Mouse (Mus musculus) forebrain, embryonic 14.5 days (tissue): ENCODE data around the gene Phgr1. TPM values are rescaled to one million over a fixed set of nuclear protein-coding genes. Genes with fewer than 3 reads are reported as not detected.

Experiments
- ATAC-seq: fragments of 200-750 bp; cut with Nextera tagmentation; 2 replicates; pipeline ENCODE4 v1.8.0; 2017; ENCODE audit warnings: mild to moderate bottlenecking, moderate library complexity
- DNase-seq: peaks from one replicate; pipeline ENCODE4 v3.0.0-alpha.2; 2015; ENCODE audit warnings: low spot score
- H3K27ac ChIP-seq: fragments of 300-500 bp; sonication (generic); 2 replicates; pipeline ENCODE4 v1.5.1; 2014; ENCODE audit warnings: low read depth, mild to moderate bottlenecking, control low read depth, low read length, moderate library complexity
- H3K27me3 ChIP-seq: fragments of 300-500 bp; sonication (generic); replicated peaks from 2 replicates; pipeline ENCODE4 v1.6.1; 2014; ENCODE audit warnings: low read length, control low read depth, mixed read lengths; ENCODE audit not compliant: control insufficient read depth, insufficient read depth
- H3K36me3 ChIP-seq: fragments of 300-500 bp; sonication (generic); 2 replicates; pipeline ENCODE4 v1.6.1; 2014; ENCODE audit warnings: low read length, control low read depth; ENCODE audit not compliant: control insufficient read depth, insufficient read depth
- H3K4me1 ChIP-seq: fragments of 300-500 bp; sonication (generic); 2 replicates; pipeline ENCODE4 v1.6.1; 2014; ENCODE audit warnings: antibody characterized with exemption, low read length, control low read depth; ENCODE audit not compliant: control insufficient read depth, insufficient read depth
- H3K4me2 ChIP-seq: fragments of 300-500 bp; sonication (generic); 2 replicates; pipeline ENCODE4 v1.6.1; 2014; ENCODE audit warnings: mild to moderate bottlenecking, control low read depth, low read length
- H3K4me3 ChIP-seq: fragments of 300-500 bp; sonication (generic); 2 replicates; pipeline ENCODE4 v1.5.1; 2014; ENCODE audit warnings: low read depth, low read length, control low read depth
- H3K9ac ChIP-seq: fragments of 300-500 bp; sonication (generic); 2 replicates; pipeline ENCODE4 v1.6.1; 2014; ENCODE audit warnings: mild to moderate bottlenecking, low read length, control low read depth, moderate library complexity
- H3K9me3 ChIP-seq: fragments of 300-500 bp; sonication (generic); replicated peaks from 2 replicates; pipeline ENCODE4 v1.6.1; 2016; ENCODE audit warnings: low read length, control low read depth, mixed read lengths; ENCODE audit not compliant: control insufficient read depth
- WGBS: fragments of 180-500 bp; shearing (Covaris S2); extraction: QIAGEN DNeasy Blood & Tissue Kit; methylation state at CpG from one replicate; pipeline ENCODE4 v1.1.7; 2014; 5-methylcytosine and 5-hydroxymethylcytosine counted together
- polyA plus RNA-seq: library from polyadenylated mRNA; unstranded; fragments of >200 nt; fragmentation: Nextera tagmentation; extraction: Ambion mirVana; gene quantifications from 2 replicates; pipeline ENCODE4 v1.2.1, GENCODE M21; 2014

The Phgr1 gene
- polyA plus RNA-seq, 1 experiment from 2014 or later, result not detected

DNA sequence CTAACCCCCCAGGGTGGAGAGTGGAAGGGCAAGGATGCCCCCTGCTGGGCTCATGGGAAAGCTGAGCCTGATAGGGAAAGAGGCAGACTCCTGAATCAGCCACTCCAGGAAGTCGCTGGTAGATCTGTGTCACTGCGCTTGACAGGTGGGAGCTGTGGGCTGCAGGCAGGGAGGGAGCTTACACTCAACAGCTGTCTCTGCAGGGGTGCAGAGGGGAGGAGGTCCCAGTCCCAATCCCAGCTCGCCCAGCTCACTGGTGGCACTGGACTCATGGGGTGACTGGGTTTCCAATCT lies 42.0 kb upstream of the Phgr1 start:
- H3K36me3 ChIP-seq, result no peaks in the 10 kb centered on the region
- no peak overlapping the region for H3K4me3 ChIP-seq
- H3K4me2 ChIP-seq, result no peak overlapping the region
- WGBS, result 3% methylated on average over 3 of the region's 3 CpGs
- peak; percentile 44 for ATAC-seq
- H3K9ac ChIP-seq, result no peak overlapping the region
- peaks cover 3% of the 10 kb centered on the region; the same call in 1 of the 2 replicates for H3K27me3 ChIP-seq
- DNase-seq, result peak; percentile 66
- no peak overlapping the region for H3K27ac ChIP-seq
- H3K4me1 ChIP-seq, result no peaks in the 10 kb centered on the region; the same call in 1 of the 2 replicates
- H3K9me3 ChIP-seq, result no peaks in the 10 kb centered on the region

DNA sequence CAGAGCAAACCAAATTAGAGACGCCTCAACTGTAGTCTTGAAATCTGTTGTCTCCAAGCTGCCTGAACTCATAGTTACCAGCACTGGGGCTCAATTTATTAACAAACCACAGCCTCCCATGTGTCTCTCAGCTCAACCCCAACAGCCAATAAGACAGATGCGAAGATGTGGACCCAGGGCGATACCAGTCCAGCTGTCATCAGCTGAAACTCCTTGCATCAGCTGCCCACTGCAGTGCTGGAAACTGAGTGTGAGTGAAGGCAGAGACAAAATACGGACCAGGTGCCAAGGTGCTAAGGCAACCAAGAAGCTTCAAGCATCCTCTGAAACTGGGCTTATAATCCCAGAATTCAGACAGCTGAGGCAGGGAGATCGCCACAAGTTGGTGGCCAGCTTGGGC lies 40.6 kb upstream of the Phgr1 start:
- WGBS, result 90% methylated on average over 5 of the region's 5 CpGs
- Histone ChIP-seq H3K4me2 (no peak overlapping the region), H3K9ac (no peak overlapping the region), H3K4me1 (no peaks in the 10 kb centered on the region; the same call in 1 of the 2 replicates), H3K36me3 (no peaks in the 10 kb centered on the region), H3K27me3 (peaks cover 3% of the 10 kb centered on the region; the same call in 1 of the 2 replicates), H3K4me3 (no peak overlapping the region), H3K27ac (no peak overlapping the region), H3K9me3 (no peaks in the 10 kb centered on the region)
- DNase-seq, result no peak
- no peak for ATAC-seq

DNA sequence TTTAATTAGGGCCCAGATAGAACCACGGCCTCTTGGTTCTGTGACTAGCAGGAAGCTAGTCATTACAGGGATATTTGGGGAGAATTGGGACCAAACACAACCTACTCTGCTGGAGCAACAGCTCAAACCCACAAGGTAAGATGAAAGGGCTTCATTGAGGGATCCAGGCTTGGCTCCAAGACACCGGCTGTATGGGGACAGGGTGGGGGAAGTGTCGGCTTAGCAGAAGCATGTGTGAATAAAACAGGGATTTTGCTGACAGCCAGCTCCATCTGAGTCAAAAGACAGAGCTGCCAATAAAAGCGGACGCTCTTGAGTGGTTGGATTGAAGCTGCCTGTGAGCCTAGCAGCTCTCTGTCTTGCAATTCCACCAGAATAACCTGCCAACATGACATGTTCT lies 39.2 kb upstream of the Phgr1 start:
- Histone ChIP-seq H3K27ac (0 out of 2 replicates have a peak overlapping the region, but pooled peaks have one; percentile 23), H3K4me2 (no peak overlapping the region), H3K9ac (no peak overlapping the region), H3K9me3 (no peaks in the 10 kb centered on the region), H3K4me3 (no peak overlapping the region), H3K4me1 (no peaks in the 10 kb centered on the region; the same call in 1 of the 2 replicates), H3K27me3 (no peaks in the 10 kb centered on the region), H3K36me3 (no peaks in the 10 kb centered on the region)
- DNase-seq (peak; percentile 86), ATAC-seq (peak; percentile 82; the same call in 1 of the 2 replicates)
- 27% methylated on average over 5 of the region's 5 CpGs for WGBS

DNA sequence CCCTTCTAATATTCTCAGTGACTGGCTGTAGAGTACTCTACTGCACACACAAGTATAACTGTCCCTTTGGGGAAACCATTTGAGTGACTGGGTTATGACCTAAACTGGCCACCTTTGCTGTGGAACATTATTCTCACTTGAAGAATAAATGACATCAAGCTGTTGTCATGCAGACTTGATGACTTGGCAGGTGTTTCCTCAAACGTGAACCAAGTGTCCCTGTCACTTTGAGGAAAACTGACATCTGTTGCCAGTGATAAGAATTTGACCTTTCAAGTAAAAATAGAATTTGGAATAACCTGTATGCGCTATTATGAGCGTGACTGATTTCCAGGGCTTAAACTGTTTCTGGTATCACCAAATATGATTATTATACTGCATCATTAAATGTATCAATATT lies 32.2 kb upstream of the Phgr1 start:
- H3K27ac ChIP-seq, result no peak overlapping the region
- no peaks in the 10 kb centered on the region for H3K36me3 ChIP-seq
- H3K9me3 ChIP-seq, result no peaks in the 10 kb centered on the region
- peaks cover 6% of the 10 kb centered on the region; the same call in 1 of the 2 replicates for H3K4me1 ChIP-seq
- H3K4me2 ChIP-seq, result no peak overlapping the region
- DNase-seq (no peak), ATAC-seq (no peak)
- H3K4me3 ChIP-seq, result no peak overlapping the region
- H3K27me3 ChIP-seq, result peaks cover 6% of the 10 kb centered on the region; the same call in 1 of the 2 replicates
- no peak overlapping the region for H3K9ac ChIP-seq
- 75% methylated on average over 3 of the region's 3 CpGs for WGBS

DNA sequence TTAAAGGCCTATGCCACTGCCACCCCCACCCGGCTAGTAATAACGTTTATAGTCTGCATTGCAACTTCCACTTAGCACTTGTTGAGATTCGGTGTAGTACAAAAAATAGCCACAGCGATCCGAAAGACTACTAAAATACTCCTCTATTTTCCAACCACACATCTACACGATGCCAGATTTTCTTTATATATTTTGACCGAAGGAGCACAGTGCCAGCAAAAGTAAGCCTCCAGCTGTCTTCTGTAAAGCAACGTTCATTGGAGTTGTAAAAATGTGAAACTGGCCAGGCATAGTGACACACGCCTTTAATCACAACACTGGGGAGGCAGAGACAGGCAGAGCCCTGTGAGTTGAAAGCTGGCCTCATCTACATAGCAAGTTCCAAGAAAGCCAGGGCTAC lies 31.4 kb upstream of the Phgr1 start:
- peaks cover 6% of the 10 kb centered on the region; the same call in 1 of the 2 replicates for H3K27me3 ChIP-seq
- no peak overlapping the region for H3K4me3 ChIP-seq
- peaks cover 6% of the 10 kb centered on the region; the same call in 1 of the 2 replicates for H3K4me1 ChIP-seq
- H3K9me3 ChIP-seq, result no peaks in the 10 kb centered on the region
- no peak overlapping the region for H3K9ac ChIP-seq
- no peaks in the 10 kb centered on the region for H3K36me3 ChIP-seq
- ATAC-seq (no peak), DNase-seq (no peak)
- 78% methylated on average over 9 of the region's 9 CpGs for WGBS
- no peak overlapping the region for H3K27ac ChIP-seq
- H3K4me2 ChIP-seq, result no peak overlapping the region

DNA sequence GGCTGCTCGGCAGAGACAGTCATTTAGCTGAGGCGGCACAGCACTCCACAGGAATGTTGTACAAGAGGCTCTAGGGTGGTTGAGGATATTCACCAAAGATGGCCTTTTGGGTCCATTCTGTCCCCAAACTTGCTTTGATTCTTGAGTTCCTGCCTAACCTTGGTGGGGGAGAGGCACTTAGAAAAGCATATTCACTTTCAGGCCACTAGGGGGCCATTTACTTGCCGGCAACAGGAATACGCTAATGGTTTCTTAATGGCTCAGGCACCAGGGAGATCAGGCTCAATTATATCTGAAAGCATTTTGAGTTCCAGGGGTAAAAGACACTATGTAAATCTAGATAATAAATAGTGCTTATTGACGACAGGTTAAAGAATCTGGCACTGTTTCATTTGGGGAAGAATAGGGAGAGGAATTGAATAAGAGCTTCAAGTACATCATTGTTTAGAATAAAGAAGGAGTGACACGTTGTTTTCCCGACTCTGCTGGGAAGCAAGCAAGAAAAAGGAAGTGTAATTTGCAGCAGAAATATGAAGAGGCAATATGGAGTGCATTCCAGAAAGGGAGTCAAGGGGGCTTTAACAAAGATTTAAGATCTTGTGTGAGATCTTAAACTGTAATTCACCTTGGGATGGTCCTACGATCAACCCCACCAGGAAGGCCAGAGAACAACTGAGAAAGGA lies 29.2 kb upstream of the Phgr1 start:
- H3K27ac ChIP-seq, result 0 out of 2 replicates have a peak overlapping the region, but pooled peaks have one; percentile 44
- H3K4me1 ChIP-seq, result peaks cover 15% of the 10 kb centered on the region; the same call in 1 of the 2 replicates
- no peaks in the 10 kb centered on the region for H3K36me3 ChIP-seq
- H3K4me3 ChIP-seq, result no peak overlapping the region
- peaks cover 6% of the 10 kb centered on the region; the same call in 1 of the 2 replicates for H3K27me3 ChIP-seq
- no peak for ATAC-seq
- no peaks in the 10 kb centered on the region for H3K9me3 ChIP-seq
- 24% methylated on average over 8 of the region's 8 CpGs for WGBS
- no peak overlapping the region for H3K4me2 ChIP-seq
- DNase-seq, result peak; percentile 86
- no peak overlapping the region for H3K9ac ChIP-seq

DNA sequence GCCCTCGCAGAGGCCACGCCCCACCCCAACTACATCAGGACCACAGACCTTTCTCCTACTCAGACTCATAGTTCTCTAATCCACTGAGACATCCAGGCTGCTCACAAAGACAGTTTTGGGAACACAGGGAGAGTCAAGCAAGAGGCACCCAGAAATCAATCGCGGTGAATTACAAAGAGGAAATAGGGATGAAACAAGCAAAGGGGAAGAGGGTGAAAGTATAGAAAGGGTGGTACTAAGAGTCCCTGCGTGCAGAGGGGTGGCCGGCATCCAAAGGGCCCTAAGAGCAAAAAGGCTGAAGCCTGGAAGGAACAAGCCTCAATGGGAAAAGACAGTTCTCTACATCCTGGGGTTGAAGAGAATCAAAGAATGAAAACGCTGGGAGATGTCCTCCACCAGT lies 27.9 kb upstream of the Phgr1 start:
- H3K9me3 ChIP-seq, result no peaks in the 10 kb centered on the region
- peaks cover 2% of the 10 kb centered on the region; the same call in 1 of the 2 replicates for H3K27me3 ChIP-seq
- peak overlapping the region; percentile 96 for H3K4me2 ChIP-seq
- ATAC-seq (no peak), DNase-seq (no peak)
- peaks cover 17% of the 10 kb centered on the region; the same call in 1 of the 2 replicates for H3K4me1 ChIP-seq
- H3K27ac ChIP-seq, result no peak overlapping the region
- H3K4me3 ChIP-seq, result no peak overlapping the region
- H3K9ac ChIP-seq, result no peak overlapping the region
- 8% methylated on average over 7 of the region's 7 CpGs for WGBS
- no peaks in the 10 kb centered on the region for H3K36me3 ChIP-seq

DNA sequence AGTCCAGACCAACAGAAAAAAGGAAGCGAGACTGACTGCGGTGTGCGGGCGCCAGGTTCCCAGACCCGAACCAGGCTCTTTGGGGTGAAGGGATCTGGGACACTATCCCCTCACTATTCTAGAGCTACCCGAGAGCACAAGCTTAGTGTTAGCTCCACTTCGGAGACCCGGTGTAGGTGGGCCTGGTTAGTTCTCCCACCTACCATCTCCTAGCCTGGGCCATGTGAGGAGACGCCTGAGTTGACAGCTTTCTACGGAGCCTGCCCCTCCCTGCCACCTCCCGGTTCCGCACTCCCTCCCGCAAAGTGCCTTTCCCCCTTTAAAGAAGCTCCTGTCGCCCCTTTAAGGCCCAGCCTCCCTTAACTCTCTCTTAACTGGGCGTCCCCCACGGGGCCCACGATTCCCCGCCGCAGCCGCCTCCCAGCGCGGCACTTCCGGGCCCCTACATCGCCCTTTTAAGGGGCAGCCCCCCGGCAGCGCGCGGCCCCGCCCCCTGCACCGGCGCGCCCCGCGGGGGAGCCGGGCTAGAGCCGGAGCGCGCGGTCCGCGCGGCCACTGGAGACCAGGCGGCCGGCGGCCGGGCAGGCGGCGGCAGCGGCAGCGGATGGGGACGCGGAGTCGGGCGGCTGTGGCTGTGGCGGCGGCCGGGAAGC lies 27.2 kb upstream of the Phgr1 start, which contains the start of gene Inafm2:
Gene Inafm2 (plus strand): TSS at position 527 of the 653 bp plus-strand sequence.
- peak within 1 kb of the TSS; percentile 81 for H3K4me3 ChIP-seq
- no peaks in the 10 kb centered on the region for H3K9me3 ChIP-seq
- DNase-seq (peak; percentile 97), ATAC-seq (peak; percentile 95)
- peak within 1 kb of the TSS; percentile 89 for H3K9ac ChIP-seq
- peaks cover 19% of the 10 kb centered on the region; the same call in 1 of the 2 replicates for H3K4me1 ChIP-seq
- H3K27me3 ChIP-seq, result peaks cover 2% of the 10 kb centered on the region; the same call in 1 of the 2 replicates
- H3K4me2 ChIP-seq, result peak within 1 kb of the TSS; percentile 96
- H3K36me3 ChIP-seq, result no peaks in the 10 kb centered on the region
- H3K27ac ChIP-seq, result peak within 1 kb of the TSS; percentile 63
- WGBS, result under 1% methylated on average over 55 of the region's 57 CpGs
